Mouse (Mus musculus): Measurements from ENCODE around the gene Gm20388.

GRCm38 (mm10) chr8:123352118-123352517 lies 3441.5 kb downstream of the Gm20388 start:
- no peak for TF ChIP-seq TAL1 (conservative IDR thresholded peaks at IDR 0.05; ENCODE audit: low read depth, low read length)
- TF ChIP-seq CTCF (IDR thresholded peaks at IDR 0.05; ENCODE audit: low read depth, low read length), result no peak
- no peak for TF ChIP-seq POLR2AphosphoS5 (IDR thresholded peaks at IDR 0.05; ENCODE audit: insufficient replicate concordance, low read depth, low read length)

All from G1E (cell line).